Mouse (Mus musculus) intestine, postnatal 0 days (tissue): ENCODE data around the gene Olfr671. TPM values are rescaled to one million over a fixed set of nuclear protein-coding genes. Genes with fewer than 3 reads are reported as not detected.
"Not testable (repeated sequence)": the region's sequence is repeated elsewhere in the genome, so short reads cannot be mapped to it uniquely, and the experiment has no call there.

Experiments
- ATAC-seq: fragments of 200-750 bp; cut with Nextera tagmentation; 2 replicates; pipeline ENCODE4 v1.8.0; 2017; ENCODE audit warnings: mild to moderate bottlenecking, moderate TSS enrichment, moderate library complexity
- H3K27ac ChIP-seq: fragments of 300-500 bp; sonication (generic); 2 replicates; pipeline ENCODE4 v1.5.1; 2014; ENCODE audit warnings: mild to moderate bottlenecking, low read depth, low read length, moderate library complexity
- H3K27me3 ChIP-seq: fragments of 300-500 bp; sonication (generic); replicated peaks from 2 replicates; pipeline ENCODE4 v1.6.1; 2014; ENCODE audit warnings: low read length, mixed read lengths; ENCODE audit not compliant: control insufficient read depth, insufficient read depth
- H3K36me3 ChIP-seq: fragments of 300-500 bp; sonication (generic); 2 replicates; pipeline ENCODE4 v1.6.1; 2014; ENCODE audit warnings: mild to moderate bottlenecking, moderate library complexity; ENCODE audit not compliant: control insufficient read depth, insufficient read depth
- H3K4me1 ChIP-seq: fragments of 300-500 bp; sonication (generic); replicated peaks from 2 replicates; pipeline ENCODE4 v1.6.1; 2014; ENCODE audit warnings: antibody characterized with exemption, low read length, mixed read lengths; ENCODE audit not compliant: control insufficient read depth, insufficient read depth
- H3K4me2 ChIP-seq: fragments of 300-500 bp; sonication (generic); replicated peaks from 2 replicates; pipeline ENCODE4 v1.6.1; 2014; ENCODE audit warnings: low read depth, mild to moderate bottlenecking, moderate library complexity
- H3K4me3 ChIP-seq: fragments of 300-500 bp; sonication (generic); 2 replicates; pipeline ENCODE4 v1.5.1; 2014; ENCODE audit warnings: low read depth, low read length
- H3K9ac ChIP-seq: fragments of 300-500 bp; sonication (generic); 2 replicates; pipeline ENCODE4 v1.6.1; 2014; ENCODE audit warnings: mild to moderate bottlenecking, low read depth, low read length
- H3K9me3 ChIP-seq: fragments of 300-500 bp; sonication (generic); 2 replicates; pipeline ENCODE4 v1.6.1; 2016; ENCODE audit warnings: mixed run types; ENCODE audit not compliant: control insufficient read depth
- CTCF ChIP-seq: sonication (generic); IDR thresholded peaks from 2 replicates; pipeline ENCODE4 v1.5.1; 2016; ENCODE audit warnings: low read depth, mild to moderate bottlenecking, control low read depth, antibody characterized with exemption, moderate library complexity
- WGBS: fragments of 180-500 bp; shearing (Covaris S2); extraction: QIAGEN DNeasy Blood & Tissue Kit; methylation state at CpG from one replicate; pipeline ENCODE4 v1.1.7; 2014; 5-methylcytosine and 5-hydroxymethylcytosine counted together
- polyA plus RNA-seq: library from polyadenylated mRNA; unstranded; fragments of >200 nt; fragmentation: Nextera tagmentation; extraction: Ambion mirVana; gene quantifications from 2 replicates; pipeline ENCODE4 v1.2.1, GENCODE M21; 2015

The Olfr671 gene
- polyA plus RNA-seq: not detected in 2 replicates

GRCm38 (mm10) chr7:104979026-104979425 is at the start of gene Olfr671:
TSS of gene Olfr671 (minus strand) at chr7:104979126.
- Histone ChIP-seq H3K27me3 (no peaks in the 10 kb centered on the region), H3K36me3 (no peaks in the 10 kb centered on the region), H3K27ac (no peak within 1 kb of the TSS), H3K4me3 (no peak within 1 kb of the TSS), H3K4me2 (no peak within 1 kb of the TSS), H3K9ac (no peak within 1 kb of the TSS), H3K4me1 (no peaks in the 10 kb centered on the region), H3K9me3 (no peaks in the 10 kb centered on the region)
- TF ChIP-seq CTCF: no peak
- no peak for ATAC-seq
- WGBS: 46% methylated on average over 1 of the region's 1 CpGs

- H3K9ac ChIP-seq: no peak within 1 kb of the TSS
- no peak within 1 kb of the TSS for H3K4me2 ChIP-seq
- no peaks in the 10 kb centered on the region for H3K9me3 ChIP-seq
- 76% methylated on average over 1 of the region's 1 CpGs for WGBS
- no peak within 1 kb of the TSS for H3K27ac ChIP-seq
- TF ChIP-seq CTCF: no peak
- no peaks in the 10 kb centered on the region for H3K36me3 ChIP-seq
- no peak within 1 kb of the TSS for H3K4me3 ChIP-seq
- no peak for ATAC-seq
- H3K4me1 ChIP-seq: no peaks in the 10 kb centered on the region
- H3K27me3 ChIP-seq: no peaks in the 10 kb centered on the region
Measured at GRCm38 (mm10) chr7:105028360-105028759, 49.4 kb upstream of the Olfr671 start, which contains the start of gene Olfr675. TSS of gene Olfr675 (minus strand) at chr7:105028460.

DNA sequence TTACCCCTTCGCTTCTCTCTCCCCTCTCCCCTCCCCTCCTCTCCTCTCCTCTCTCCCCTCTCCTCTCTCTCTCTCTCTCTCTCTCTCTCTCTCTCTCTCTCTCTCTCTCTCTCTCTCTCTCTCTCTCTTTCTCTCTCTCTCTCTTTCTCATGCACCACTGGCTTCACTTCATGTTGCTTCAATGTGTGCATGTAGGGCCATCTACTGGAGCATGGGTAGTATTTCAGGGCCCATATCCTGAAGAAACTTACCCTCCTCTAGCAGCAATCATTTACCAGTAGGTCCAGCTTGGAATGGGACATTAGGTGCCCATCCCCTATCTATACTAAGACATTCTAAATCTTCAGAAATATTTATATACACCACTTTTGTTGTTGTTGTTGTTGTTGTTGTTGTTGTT is 43.6 kb upstream of the Olfr671 start:
- Histone ChIP-seq H3K4me3 (no peak overlapping the region), H3K36me3 (no peaks in the 10 kb centered on the region), H3K9me3 (no peaks in the 10 kb centered on the region), H3K4me1 (no peaks in the 10 kb centered on the region), H3K9ac (no peak overlapping the region), H3K27ac (no peak overlapping the region), H3K4me2 (no peak overlapping the region), H3K27me3 (no peaks in the 10 kb centered on the region)
- peak; percentile 33 for TF ChIP-seq CTCF
- ATAC-seq: no peak
- WGBS: 75% methylated on average over 1 of the region's 1 CpGs

DNA sequence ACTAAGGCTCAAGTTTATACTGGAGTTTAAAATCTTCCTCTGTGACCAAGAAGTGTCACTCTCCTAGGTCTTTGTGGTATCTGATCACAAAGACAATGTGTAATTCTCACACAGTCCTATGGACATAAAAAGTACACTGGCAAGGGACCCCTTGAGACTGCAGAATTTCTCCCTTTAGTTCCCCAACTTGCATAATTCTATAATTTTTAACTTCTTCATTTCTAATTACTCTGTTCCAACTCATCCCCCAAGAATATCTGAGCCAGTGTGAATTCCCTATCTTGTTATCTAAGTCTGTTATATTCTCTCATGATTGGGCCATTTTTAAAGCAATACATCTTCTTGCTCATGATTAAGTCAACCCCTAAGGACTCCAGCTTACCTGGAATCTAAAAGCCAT is 23.0 kb upstream of the Olfr671 start, which contains the start of gene Olfr672:
Gene Olfr672 (minus strand): TSS at position 101 of the 400 bp plus-strand sequence.
- H3K27me3 ChIP-seq: no peaks in the 10 kb centered on the region
- no peaks in the 10 kb centered on the region for H3K36me3 ChIP-seq
- no peak within 1 kb of the TSS for H3K4me2 ChIP-seq
- TF ChIP-seq CTCF: no peak
- H3K27ac ChIP-seq: no peak within 1 kb of the TSS
- H3K9me3 ChIP-seq: no peaks in the 10 kb centered on the region
- no peaks in the 10 kb centered on the region for H3K4me1 ChIP-seq
- no peak within 1 kb of the TSS for H3K9ac ChIP-seq
- ATAC-seq: no peak
- no peak within 1 kb of the TSS for H3K4me3 ChIP-seq

GRCm38 (mm10) chr7:104972507-104972906 is 6.4 kb downstream of the Olfr671 start:
- H3K9ac ChIP-seq, H3K9me3 ChIP-seq, ATAC-seq, H3K4me3 ChIP-seq, H3K27me3 ChIP-seq, H3K27ac ChIP-seq, H3K4me2 ChIP-seq, H3K36me3 ChIP-seq, H3K4me1 ChIP-seq: not testable (repeated sequence)
- WGBS: 61% methylated on average over 2 of the region's 2 CpGs

DNA sequence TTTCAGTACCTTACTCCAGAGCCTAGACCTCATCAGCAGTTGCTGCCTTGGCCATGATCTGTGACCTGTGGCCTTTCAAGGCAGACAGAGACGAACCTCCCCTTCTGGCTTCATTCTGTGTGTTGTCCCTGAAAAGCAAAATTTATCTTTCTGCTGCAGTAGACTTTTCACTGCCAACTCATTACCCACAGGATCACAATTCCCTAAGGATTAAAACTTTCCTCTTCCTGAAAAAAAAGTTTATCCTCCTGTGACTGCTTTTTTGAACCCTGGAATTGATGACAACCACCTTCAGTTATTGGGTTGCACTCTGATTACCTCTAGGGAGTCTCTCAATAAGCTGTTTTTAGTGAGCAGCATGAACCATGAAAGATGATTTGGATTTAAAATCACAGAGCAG is 16.4 kb downstream of the Olfr671 start, which contains the start of gene Olfr670:
Gene Olfr670 (minus strand): TSS at position 101 of the 400 bp plus-strand sequence.
- Histone ChIP-seq H3K9ac (no peak within 1 kb of the TSS), H3K27me3 (no peaks in the 10 kb centered on the region), H3K9me3 (no peaks in the 10 kb centered on the region), H3K4me3 (no peak within 1 kb of the TSS), H3K27ac (no peak within 1 kb of the TSS), H3K4me2 (no peak within 1 kb of the TSS), H3K36me3 (no peaks in the 10 kb centered on the region), H3K4me1 (no peaks in the 10 kb centered on the region)
- ATAC-seq: no peak
- 45% methylated on average over 1 of the region's 1 CpGs for WGBS
- no peak for TF ChIP-seq CTCF

GRCm38 (mm10) chr7:104950234-104950633 is 28.7 kb downstream of the Olfr671 start:
- not testable (repeated sequence) for H3K4me2 ChIP-seq, H3K4me3 ChIP-seq, H3K27ac ChIP-seq, H3K9me3 ChIP-seq, H3K36me3 ChIP-seq, H3K27me3 ChIP-seq, H3K9ac ChIP-seq, ATAC-seq, H3K4me1 ChIP-seq
- WGBS: 93% methylated on average over 16 of the region's 16 CpGs
